Mouse (Mus musculus) urinary bladder, postnatal 4 days (tissue): ENCODE measurements around the gene Mettl15.

Experiments used
- DNase-seq, 2 experiments: peaks; one replicate each; pipeline ENCODE4 v3.0.0; 2021 to 2022; ENCODE audit warnings: low spot score in 2 of 2

Gene Mettl15

GRCm38 (mm10) chr2:109158509-109158908 lies 122.0 kb downstream of the Mettl15 start:
- DNase-seq = no peak

- DNase-seq = no peak
Measured at GRCm38 (mm10) chr2:109156131-109156530, 124.4 kb downstream of the Mettl15 start.

- DNase-seq = no peak
Measured at GRCm38 (mm10) chr2:109153402-109154050, 127.0 kb downstream of the Mettl15 start.

- no peak for DNase-seq
Measured at GRCm38 (mm10) chr2:109147292-109147691, 133.3 kb downstream of the Mettl15 start.

DNA sequence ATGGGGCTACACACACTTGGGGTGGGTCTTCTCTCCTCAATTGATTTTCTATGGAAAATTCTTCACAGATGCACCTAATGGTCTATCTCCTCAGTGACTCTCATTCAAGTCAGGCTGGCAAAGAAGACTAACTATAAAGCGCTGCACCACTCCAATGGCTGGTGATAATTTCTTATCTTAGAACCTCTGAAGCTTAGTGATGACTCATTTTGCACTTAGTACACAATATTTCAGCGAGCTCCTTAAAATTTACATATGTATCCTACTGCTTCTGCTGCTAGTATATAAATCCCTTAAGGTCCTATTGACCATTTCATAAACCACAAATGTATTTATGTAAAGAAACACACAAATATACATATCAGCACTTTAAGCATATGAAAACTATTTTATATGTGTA lies 136.1 kb downstream of the Mettl15 start:
- no peak for DNase-seq

DNA sequence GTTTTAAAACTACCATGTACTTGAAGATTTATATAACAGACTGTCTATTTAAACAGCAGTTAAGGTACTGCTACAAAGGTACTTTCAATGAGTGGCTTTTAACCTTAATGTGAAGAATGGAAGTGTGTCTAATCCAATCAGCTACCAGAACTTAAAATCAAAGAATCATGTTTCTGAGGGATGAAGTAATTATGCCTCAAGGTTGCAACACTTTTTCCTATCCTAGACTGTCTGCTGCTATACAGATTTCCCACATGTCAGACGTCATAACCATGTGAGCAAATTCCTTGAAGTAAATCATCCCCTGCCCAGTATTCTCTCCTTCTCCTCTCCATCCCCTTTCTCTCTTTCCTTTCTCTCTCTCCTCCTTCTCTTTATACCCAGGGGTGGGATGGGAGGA lies 140.2 kb downstream of the Mettl15 start:
- DNase-seq = no peak

DNA sequence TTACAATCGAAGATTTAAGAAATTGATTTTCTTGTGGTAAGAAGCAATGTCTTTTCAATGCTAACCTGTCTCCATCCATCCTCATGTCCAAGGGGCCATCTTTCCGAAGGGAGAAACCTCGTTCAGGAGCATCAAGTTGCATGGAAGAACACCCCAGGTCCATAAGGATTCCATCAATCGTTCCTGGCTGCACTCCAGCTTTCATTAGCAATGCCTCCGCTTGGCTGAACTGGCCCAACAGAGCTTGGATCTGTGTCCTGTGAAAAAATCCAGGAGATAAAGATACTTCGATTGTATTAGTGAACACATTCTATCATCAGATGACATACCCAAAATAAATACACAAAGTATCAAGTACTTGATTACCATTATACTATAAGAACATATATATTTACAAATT lies 143.3 kb downstream of the Mettl15 start:
- no peak for DNase-seq

- no peak for DNase-seq
Measured at GRCm38 (mm10) chr2:109130718-109131117, 149.8 kb downstream of the Mettl15 start.

DNA sequence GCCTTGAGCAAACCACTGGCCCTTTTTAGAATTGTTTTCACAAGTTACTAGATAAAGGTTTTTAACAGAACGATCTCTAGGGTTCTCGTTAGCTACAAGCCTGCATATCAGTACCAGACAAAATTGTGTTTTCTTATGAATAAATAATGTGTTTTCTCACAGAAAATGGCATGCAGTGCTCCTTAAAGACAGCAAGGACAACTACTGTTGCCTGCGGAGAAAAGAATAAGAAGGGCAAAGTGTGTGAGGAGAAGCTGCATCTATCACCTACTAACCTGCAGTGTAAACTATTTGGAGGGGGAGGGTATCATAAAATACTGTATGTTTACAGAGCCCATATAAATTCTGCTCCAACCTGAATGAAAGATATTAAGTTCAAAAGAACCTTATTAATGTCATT lies 150.6 kb downstream of the Mettl15 start:
- DNase-seq = no peak

GRCm38 (mm10) chr2:109105773-109106484 lies 174.6 kb downstream of the Mettl15 start:
- no peak for DNase-seq

DNA sequence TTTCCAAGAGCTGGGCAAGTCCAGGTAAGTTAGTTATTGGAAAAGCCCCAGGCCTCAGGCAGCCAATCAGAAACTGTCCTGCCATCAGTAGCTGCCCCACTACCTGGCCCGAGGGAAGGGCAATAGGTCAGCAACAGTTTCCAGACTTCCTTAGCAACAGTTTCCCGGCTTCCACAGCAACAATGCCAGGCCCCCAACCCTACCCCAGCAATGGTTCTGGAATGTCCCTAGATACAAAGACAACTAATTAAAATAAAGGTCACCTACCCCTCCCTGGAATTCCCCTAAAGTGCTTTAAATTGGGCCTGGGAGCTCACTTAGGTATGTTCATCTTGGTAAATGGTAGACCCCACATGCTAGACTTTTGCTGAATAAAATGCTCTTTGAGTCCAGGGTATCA lies 230.9 kb downstream of the Mettl15 start:
- no peak for DNase-seq
